Mouse (Mus musculus): ENCODE results near the gene 1700024P04Rik.
"Not testable (repeated sequence)": the region's sequence is repeated elsewhere in the genome, so short reads cannot be mapped to it uniquely, and the experiment has no call there.

1700024P04Rik gene

GRCm38 (mm10) chr13:98984465-98984864 is at the start of gene 1700024P04Rik:
1700024P04Rik (minus strand) TSS chr13:98984565.
- DNase-seq (ENCODE audit: low spot score in 2 of 2) = no peak

GRCm38 (mm10) chr13:99031223-99032216 is 47.2 kb upstream of the 1700024P04Rik start:
- no peak for DNase-seq (ENCODE audit: low spot score in 2 of 2)

GRCm38 (mm10) chr13:99030579-99031200 is 46.3 kb upstream of the 1700024P04Rik start:
- no peak for DNase-seq (ENCODE audit: low spot score in 2 of 2)

- no peak for DNase-seq (ENCODE audit: low spot score in 2 of 2)
Measured at GRCm38 (mm10) chr13:99025268-99025667, 40.9 kb upstream of the 1700024P04Rik start.

GRCm38 (mm10) chr13:99022036-99022435 is 37.7 kb upstream of the 1700024P04Rik start:
- DNase-seq (ENCODE audit: low spot score in 2 of 2) = no peak

GRCm38 (mm10) chr13:99021181-99021580 is 36.8 kb upstream of the 1700024P04Rik start:
- DNase-seq (ENCODE audit: low spot score in 2 of 2) = no peak

GRCm38 (mm10) chr13:99019831-99020669 is 35.7 kb upstream of the 1700024P04Rik start:
- DNase-seq (ENCODE audit: low spot score in 2 of 2) = no peak

- DNase-seq (ENCODE audit: low spot score in 2 of 2) = no peak
Measured at GRCm38 (mm10) chr13:99018526-99019201, 34.3 kb upstream of the 1700024P04Rik start.

- DNase-seq (ENCODE audit: low spot score in 2 of 2) = no peak
Measured at GRCm38 (mm10) chr13:99016696-99017095, 32.3 kb upstream of the 1700024P04Rik start.

GRCm38 (mm10) chr13:99012891-99013290 is 28.5 kb upstream of the 1700024P04Rik start:
- DNase-seq (ENCODE audit: low spot score in 2 of 2) = no peak

- DNase-seq (ENCODE audit: low spot score in 2 of 2) = no peak
Measured at GRCm38 (mm10) chr13:99008013-99008412, 23.6 kb upstream of the 1700024P04Rik start.

- DNase-seq (ENCODE audit: low spot score in 2 of 2) = no peak
Measured at GRCm38 (mm10) chr13:99006389-99007099, 22.2 kb upstream of the 1700024P04Rik start.

GRCm38 (mm10) chr13:99001652-99002051 is 17.3 kb upstream of the 1700024P04Rik start:
- DNase-seq (ENCODE audit: low spot score in 2 of 2) = not testable (repeated sequence)

- no peak for DNase-seq (ENCODE audit: low spot score in 2 of 2)
Measured at GRCm38 (mm10) chr13:98997025-98997424, 12.7 kb upstream of the 1700024P04Rik start.

GRCm38 (mm10) chr13:98977070-98977785 is 7.1 kb downstream of the 1700024P04Rik start:
- no peak for DNase-seq (ENCODE audit: low spot score in 2 of 2)

- not testable (repeated sequence) for DNase-seq (ENCODE audit: low spot score in 2 of 2)
Measured at GRCm38 (mm10) chr13:98976022-98976421, 8.3 kb downstream of the 1700024P04Rik start.

GRCm38 (mm10) chr13:98972090-98972489 is 12.3 kb downstream of the 1700024P04Rik start:
- DNase-seq (ENCODE audit: low spot score in 2 of 2) = no peak

- DNase-seq (ENCODE audit: low spot score in 2 of 2) = no peak
Measured at GRCm38 (mm10) chr13:98971641-98972040, 12.7 kb downstream of the 1700024P04Rik start.

GRCm38 (mm10) chr13:98968517-98968916 is 15.8 kb downstream of the 1700024P04Rik start:
- DNase-seq (ENCODE audit: low spot score in 2 of 2) = no peak

- no peak for DNase-seq (ENCODE audit: low spot score in 2 of 2)
Measured at GRCm38 (mm10) chr13:98967942-98968341, 16.4 kb downstream of the 1700024P04Rik start.

Data from frontal cortex, postnatal 36 days (tissue).